Mouse (Mus musculus): ENCODE measurements around the gene Slc8b1. TPM values are rescaled to one million over a fixed set of nuclear protein-coding genes. Genes with fewer than 3 reads are reported as not detected.
A peak's percentile ranks its signal among the peaks of the same experiment; 100 is the strongest.

Slc8b1 gene
- polyA plus RNA-seq, 1 experiment from 2014 or later: 6.6 TPM

GRCm38 (mm10) chr5:120514031-120514677, 3.2 kb downstream of the Slc8b1 start:
- ATAC-seq (ENCODE audit: borderline replicate concordance, extremely low read depth, low FRiP score, low TSS enrichment): no peak
- WGBS: 85% methylated on average over 9 of the region's 9 CpGs

GRCm38 (mm10) chr5:120514754-120515153, 3.8 kb downstream of the Slc8b1 start:
- H3K4me3 ChIP-seq: no peak overlapping the region
- H3K4me2 ChIP-seq: no peak overlapping the region; the same call in 1 of the 2 replicates
- no peak overlapping the region for H3K9ac ChIP-seq
- peak overlapping the region; percentile 69 for H3K27ac ChIP-seq
- WGBS: under 1% methylated on average over 4 of the region's 4 CpGs
- no peaks in the 10 kb centered on the region for H3K36me3 ChIP-seq
- peaks cover 45% of the 10 kb centered on the region for H3K4me1 ChIP-seq
- peak; percentile 44; the same call in 1 of the 2 replicates for ATAC-seq (ENCODE audit: borderline replicate concordance, extremely low read depth, low FRiP score, low TSS enrichment)
- no peaks in the 10 kb centered on the region for H3K9me3 ChIP-seq
- H3K27me3 ChIP-seq: no peaks in the 10 kb centered on the region

More at GRCm38 (mm10) chr5:120514031-120514677, 3.2 kb downstream of the Slc8b1 start:
- Histone ChIP-seq H3K9me3 (no peaks in the 10 kb centered on the region), H3K4me2 (no peak overlapping the region), H3K36me3 (no peaks in the 10 kb centered on the region), H3K9ac (no peak overlapping the region), H3K4me3 (no peak overlapping the region), H3K27me3 (no peaks in the 10 kb centered on the region), H3K27ac (peak overlapping the region; percentile 19; the same call in 1 of the 2 replicates), H3K4me1 (peaks cover 45% of the 10 kb centered on the region)

- Histone ChIP-seq H3K4me1 (peaks cover 43% of the 10 kb centered on the region), H3K9ac (no peak overlapping the region), H3K36me3 (no peaks in the 10 kb centered on the region), H3K27me3 (no peaks in the 10 kb centered on the region), H3K27ac (peak overlapping the region; percentile 69; the same call in 1 of the 2 replicates), H3K9me3 (no peaks in the 10 kb centered on the region), H3K4me3 (no peak overlapping the region), H3K4me2 (no peak overlapping the region)
- 72% methylated on average over 7 of the region's 7 CpGs for WGBS
- ATAC-seq (ENCODE audit: borderline replicate concordance, extremely low read depth, low FRiP score, low TSS enrichment): no peak
These were observed 4.5 kb downstream of the Slc8b1 start for GRCm38 (mm10) chr5:120515451-120515850.

GRCm38 (mm10) chr5:120516221-120516984, 5.4 kb downstream of the Slc8b1 start:
- Histone ChIP-seq H3K4me1 (peaks cover 37% of the 10 kb centered on the region), H3K27me3 (no peaks in the 10 kb centered on the region), H3K36me3 (no peaks in the 10 kb centered on the region), H3K4me2 (no peak overlapping the region), H3K9ac (no peak overlapping the region), H3K27ac (no peak overlapping the region), H3K9me3 (no peaks in the 10 kb centered on the region), H3K4me3 (no peak overlapping the region)
- 48% methylated on average over 15 of the region's 15 CpGs for WGBS
- ATAC-seq (ENCODE audit: borderline replicate concordance, extremely low read depth, low FRiP score, low TSS enrichment): no peak

- Histone ChIP-seq H3K4me3 (no peak overlapping the region), H3K4me1 (peaks cover 29% of the 10 kb centered on the region), H3K4me2 (no peak overlapping the region), H3K27me3 (no peaks in the 10 kb centered on the region), H3K9ac (no peak overlapping the region), H3K36me3 (peaks cover 9% of the 10 kb centered on the region), H3K9me3 (no peaks in the 10 kb centered on the region), H3K27ac (no peak overlapping the region)
- WGBS: 50% methylated on average over 9 of the region's 9 CpGs
- ATAC-seq (ENCODE audit: borderline replicate concordance, extremely low read depth, low FRiP score, low TSS enrichment): no peak
These were observed 6.6 kb downstream of the Slc8b1 start for GRCm38 (mm10) chr5:120517552-120517951.

- Histone ChIP-seq H3K9ac (no peak overlapping the region), H3K36me3 (peaks cover 15% of the 10 kb centered on the region), H3K4me3 (no peak overlapping the region), H3K4me1 (no peaks in the 10 kb centered on the region), H3K27me3 (no peaks in the 10 kb centered on the region), H3K27ac (no peak overlapping the region), H3K9me3 (no peaks in the 10 kb centered on the region), H3K4me2 (no peak overlapping the region)
- WGBS: 75% methylated on average over 3 of the region's 3 CpGs
- ATAC-seq (ENCODE audit: borderline replicate concordance, extremely low read depth, low FRiP score, low TSS enrichment): no peak
These were observed 11.7 kb downstream of the Slc8b1 start for GRCm38 (mm10) chr5:120522649-120523048.

GRCm38 (mm10) chr5:120524736-120525135, 13.8 kb downstream of the Slc8b1 start:
- 89% methylated on average over 2 of the region's 2 CpGs for WGBS
- no peaks in the 10 kb centered on the region for H3K27me3 ChIP-seq
- H3K27ac ChIP-seq: no peak overlapping the region
- H3K9ac ChIP-seq: no peak overlapping the region
- no peak for ATAC-seq (ENCODE audit: borderline replicate concordance, extremely low read depth, low FRiP score, low TSS enrichment)
- peaks cover 15% of the 10 kb centered on the region for H3K36me3 ChIP-seq
- no peak overlapping the region for H3K4me3 ChIP-seq
- no peak overlapping the region for H3K4me2 ChIP-seq
- no peaks in the 10 kb centered on the region for H3K4me1 ChIP-seq
- no peaks in the 10 kb centered on the region for H3K9me3 ChIP-seq

- no peak for ATAC-seq (ENCODE audit: borderline replicate concordance, extremely low read depth, low FRiP score, low TSS enrichment)
- H3K9me3 ChIP-seq: no peaks in the 10 kb centered on the region
- H3K4me3 ChIP-seq: no peak overlapping the region
- H3K27ac ChIP-seq: no peak overlapping the region
- H3K4me2 ChIP-seq: no peak overlapping the region
- WGBS: 23% methylated on average over 5 of the region's 5 CpGs
- H3K36me3 ChIP-seq: peaks cover 15% of the 10 kb centered on the region
- no peak overlapping the region for H3K9ac ChIP-seq
- no peaks in the 10 kb centered on the region for H3K4me1 ChIP-seq
- H3K27me3 ChIP-seq: no peaks in the 10 kb centered on the region
These were observed 14.8 kb downstream of the Slc8b1 start for GRCm38 (mm10) chr5:120525737-120526136.

GRCm38 (mm10) chr5:120526311-120526710, 15.3 kb downstream of the Slc8b1 start:
- Histone ChIP-seq H3K9ac (no peak overlapping the region), H3K36me3 (peaks cover 15% of the 10 kb centered on the region), H3K27ac (no peak overlapping the region), H3K27me3 (no peaks in the 10 kb centered on the region), H3K4me2 (no peak overlapping the region), H3K9me3 (no peaks in the 10 kb centered on the region), H3K4me3 (no peak overlapping the region), H3K4me1 (no peaks in the 10 kb centered on the region)
- 48% methylated on average over 11 of the region's 11 CpGs for WGBS
- ATAC-seq (ENCODE audit: borderline replicate concordance, extremely low read depth, low FRiP score, low TSS enrichment): no peak

- H3K9me3 ChIP-seq: no peaks in the 10 kb centered on the region
- WGBS: 79% methylated on average over 16 of the region's 20 CpGs
- H3K27ac ChIP-seq: no peak overlapping the region
- H3K4me1 ChIP-seq: no peaks in the 10 kb centered on the region
- no peak for ATAC-seq (ENCODE audit: borderline replicate concordance, extremely low read depth, low FRiP score, low TSS enrichment)
- H3K36me3 ChIP-seq: peaks cover 7% of the 10 kb centered on the region
- H3K4me3 ChIP-seq: no peak overlapping the region
- H3K9ac ChIP-seq: no peak overlapping the region
- no peak overlapping the region for H3K4me2 ChIP-seq
- no peaks in the 10 kb centered on the region for H3K27me3 ChIP-seq
These were observed 16.5 kb downstream of the Slc8b1 start for GRCm38 (mm10) chr5:120527296-120527964.

- Histone ChIP-seq H3K4me1 (peaks cover 19% of the 10 kb centered on the region), H3K27ac (no peak overlapping the region), H3K36me3 (no peaks in the 10 kb centered on the region), H3K27me3 (no peaks in the 10 kb centered on the region), H3K9me3 (no peaks in the 10 kb centered on the region), H3K4me3 (no peak overlapping the region), H3K4me2 (no peak overlapping the region), H3K9ac (no peak overlapping the region)
- ATAC-seq (ENCODE audit: borderline replicate concordance, extremely low read depth, low FRiP score, low TSS enrichment): no peak
- 74% methylated on average over 8 of the region's 8 CpGs for WGBS
These were observed 20.7 kb downstream of the Slc8b1 start for GRCm38 (mm10) chr5:120531631-120532030.

All from lung, embryonic 15.5 days (tissue).